Mouse (Mus musculus): ENCODE data around the gene Krcc1. TPM values are rescaled to one million over a fixed set of nuclear protein-coding genes. Genes with fewer than 3 reads are reported as not detected.

Gene Krcc1
- polyA plus RNA-seq, 2 experiments, result 23.5 to 47.0 TPM

DNA sequence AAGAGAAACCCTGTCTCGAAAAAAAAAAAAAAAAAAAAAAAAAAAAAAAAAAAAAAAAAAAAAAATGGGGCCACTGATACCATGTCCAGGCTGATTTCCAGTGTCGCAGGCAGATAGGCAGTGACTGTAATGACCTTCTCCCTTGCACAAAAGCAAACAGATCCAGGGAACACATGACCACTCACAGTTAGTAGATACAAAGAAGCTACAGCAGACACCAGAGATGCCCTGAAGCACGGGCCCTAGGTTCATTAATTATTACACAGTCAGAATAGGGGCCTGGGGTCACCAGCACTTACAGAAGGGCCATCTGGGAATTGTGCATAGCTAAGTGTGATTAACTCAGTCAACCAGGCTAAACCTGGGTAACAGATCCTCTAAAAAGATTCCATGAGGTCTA lies 35.5 kb upstream of the Krcc1 start:
- no peaks in the 10 kb centered on the region for H3K36me3 ChIP-seq (ENCODE audit: control insufficient read depth, insufficient read depth, low read length)
- DNase-seq (ENCODE audit: low spot score) (no peak), ATAC-seq (ENCODE audit: low FRiP score, low read depth) (no peak)
- H3K27me3 ChIP-seq (ENCODE audit: control insufficient read depth, insufficient read depth, low read length), result no peaks in the 10 kb centered on the region
- no peak overlapping the region for H3K4me2 ChIP-seq (replicated peaks; ENCODE audit: low read depth, low read length, severe bottlenecking)
- no peak overlapping the region for H3K9ac ChIP-seq (ENCODE audit: low read depth, low read length, severe bottlenecking)
- H3K27ac ChIP-seq (replicated peaks; ENCODE audit: low read depth, low read length), result no peak overlapping the region
- no peaks in the 10 kb centered on the region for H3K9me3 ChIP-seq (ENCODE audit: control insufficient read depth, low read length)
- H3K4me3 ChIP-seq (replicated peaks; ENCODE audit: low read length), result no peak overlapping the region
- WGBS, result 63% methylated on average over 3 of the region's 3 CpGs
- 0 out of 2 replicates have a peak, but pooled peaks cover 2% of the 10 kb centered on the region for H3K4me1 ChIP-seq (ENCODE audit: control insufficient read depth, insufficient read depth, low read length)
- no peak for TF ChIP-seq POLR2A (IDR thresholded peaks at IDR 0.05; ENCODE audit: borderline replicate concordance, extremely low read depth, insufficient read depth, insufficient read length)

- H3K4me2 ChIP-seq (replicated peaks; ENCODE audit: low read depth, low read length, severe bottlenecking), result no peak overlapping the region
- ATAC-seq (ENCODE audit: low FRiP score, low read depth), result no peak
- 0 out of 2 replicates have a peak, but pooled peaks cover 2% of the 10 kb centered on the region for H3K4me1 ChIP-seq (ENCODE audit: control insufficient read depth, insufficient read depth, low read length)
- DNase-seq (ENCODE audit: low spot score), result no peak
- H3K36me3 ChIP-seq (ENCODE audit: control insufficient read depth, insufficient read depth, low read length), result no peaks in the 10 kb centered on the region
- no peak overlapping the region for H3K4me3 ChIP-seq (replicated peaks; ENCODE audit: low read length)
- no peak for TF ChIP-seq POLR2A (IDR thresholded peaks at IDR 0.05; ENCODE audit: borderline replicate concordance, extremely low read depth, insufficient read depth, insufficient read length)
- no peak overlapping the region for H3K27ac ChIP-seq (replicated peaks; ENCODE audit: low read depth, low read length)
- no peaks in the 10 kb centered on the region for H3K9me3 ChIP-seq (ENCODE audit: control insufficient read depth, low read length)
- no peak overlapping the region for H3K9ac ChIP-seq (ENCODE audit: low read depth, low read length, severe bottlenecking)
- WGBS, result 78% methylated on average over 6 of the region's 6 CpGs
- H3K27me3 ChIP-seq (ENCODE audit: control insufficient read depth, insufficient read depth, low read length), result no peaks in the 10 kb centered on the region
Measured at GRCm38 (mm10) chr6:71236506-71236905, 35.0 kb upstream of the Krcc1 start.

DNA sequence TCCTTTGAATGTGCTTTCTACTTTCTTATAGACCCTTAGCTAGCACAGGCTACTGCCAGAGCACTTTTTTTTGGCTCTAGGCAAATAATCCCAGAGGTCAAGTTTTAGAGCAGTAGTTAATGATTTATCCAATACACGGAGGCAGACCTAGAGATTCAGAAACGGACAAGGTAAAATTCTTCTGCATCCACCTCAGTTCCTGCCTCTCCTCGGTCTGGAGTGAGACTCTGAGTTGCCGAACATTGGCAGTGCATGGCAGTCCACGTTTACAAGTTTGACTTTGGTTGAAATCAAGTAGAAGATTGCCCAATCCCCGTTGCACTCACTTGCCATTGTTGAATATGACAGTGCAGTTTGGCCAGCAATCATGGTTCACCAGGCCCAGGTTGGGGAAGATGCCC lies 34.4 kb upstream of the Krcc1 start:
- DNase-seq (ENCODE audit: low spot score) (no peak), ATAC-seq (ENCODE audit: low FRiP score, low read depth) (no peak)
- Histone ChIP-seq H3K4me1 (ENCODE audit: control insufficient read depth, insufficient read depth, low read length) (0 out of 2 replicates have a peak, but pooled peaks cover 2% of the 10 kb centered on the region), H3K4me2 (replicated peaks; ENCODE audit: low read depth, low read length, severe bottlenecking) (no peak overlapping the region), H3K9ac (ENCODE audit: low read depth, low read length, severe bottlenecking) (no peak overlapping the region), H3K4me3 (replicated peaks; ENCODE audit: low read length) (no peak overlapping the region), H3K36me3 (ENCODE audit: control insufficient read depth, insufficient read depth, low read length) (no peaks in the 10 kb centered on the region), H3K27me3 (ENCODE audit: control insufficient read depth, insufficient read depth, low read length) (no peaks in the 10 kb centered on the region), H3K27ac (replicated peaks; ENCODE audit: low read depth, low read length) (no peak overlapping the region), H3K9me3 (ENCODE audit: control insufficient read depth, low read length) (no peaks in the 10 kb centered on the region)
- TF ChIP-seq POLR2A (IDR thresholded peaks at IDR 0.05; ENCODE audit: borderline replicate concordance, extremely low read depth, insufficient read depth, insufficient read length), result no peak
- 80% methylated on average over 6 of the region's 6 CpGs for WGBS

GRCm38 (mm10) chr6:71239069-71239750 lies 32.3 kb upstream of the Krcc1 start:
- ATAC-seq (ENCODE audit: low FRiP score, low read depth), result no peak
- Histone ChIP-seq H3K27me3 (ENCODE audit: control insufficient read depth, insufficient read depth, low read length) (no peaks in the 10 kb centered on the region), H3K4me2 (replicated peaks; ENCODE audit: low read depth, low read length, severe bottlenecking) (no peak overlapping the region), H3K36me3 (ENCODE audit: control insufficient read depth, insufficient read depth, low read length) (no peaks in the 10 kb centered on the region), H3K9ac (ENCODE audit: low read depth, low read length, severe bottlenecking) (no peak overlapping the region), H3K9me3 (ENCODE audit: control insufficient read depth, low read length) (no peaks in the 10 kb centered on the region), H3K27ac (replicated peaks; ENCODE audit: low read depth, low read length) (no peak overlapping the region), H3K4me1 (ENCODE audit: control insufficient read depth, insufficient read depth, low read length) (0 out of 2 replicates have a peak, but pooled peaks cover 2% of the 10 kb centered on the region), H3K4me3 (replicated peaks; ENCODE audit: low read length) (no peak overlapping the region)
- WGBS, result 72% methylated on average over 26 of the region's 26 CpGs
- no peak for DNase-seq (ENCODE audit: low spot score)
- TF ChIP-seq POLR2A (IDR thresholded peaks at IDR 0.05; ENCODE audit: borderline replicate concordance, extremely low read depth, insufficient read depth, insufficient read length), result no peak

- no peak for ATAC-seq (ENCODE audit: low FRiP score, low read depth)
- no peak for TF ChIP-seq POLR2A (IDR thresholded peaks at IDR 0.05; ENCODE audit: borderline replicate concordance, extremely low read depth, insufficient read depth, insufficient read length)
- peak; percentile 20 for DNase-seq (ENCODE audit: low spot score)
- 0 out of 2 replicates have a peak, but pooled peaks cover 2% of the 10 kb centered on the region for H3K4me1 ChIP-seq (ENCODE audit: control insufficient read depth, insufficient read depth, low read length)
- no peak overlapping the region for H3K27ac ChIP-seq (replicated peaks; ENCODE audit: low read depth, low read length)
- H3K4me2 ChIP-seq (replicated peaks; ENCODE audit: low read depth, low read length, severe bottlenecking), result no peak overlapping the region
- no peak overlapping the region for H3K4me3 ChIP-seq (replicated peaks; ENCODE audit: low read length)
- no peak overlapping the region for H3K9ac ChIP-seq (ENCODE audit: low read depth, low read length, severe bottlenecking)
- H3K36me3 ChIP-seq (ENCODE audit: control insufficient read depth, insufficient read depth, low read length), result no peaks in the 10 kb centered on the region
- WGBS, result 52% methylated on average over 7 of the region's 7 CpGs
- H3K27me3 ChIP-seq (ENCODE audit: control insufficient read depth, insufficient read depth, low read length), result no peaks in the 10 kb centered on the region
- H3K9me3 ChIP-seq (ENCODE audit: control insufficient read depth, low read length), result no peaks in the 10 kb centered on the region
Measured at GRCm38 (mm10) chr6:71240831-71241230, 30.6 kb upstream of the Krcc1 start.

Data from limb, embryonic 14.5 days (tissue).